Mouse (Mus musculus) kidney, adult 2 months (tissue): ENCODE results near the gene Gdap2.

Experiments used
- CTCF ChIP-seq: fragments of 200-500 bp; conservative IDR thresholded peaks from 2 replicates; pipeline ENCODE4 v1.5.1; 2011; ENCODE audit warnings: low read depth, mild to moderate bottlenecking, control low read depth, low read length, moderate library complexity, mixed read lengths; ENCODE audit not compliant: insufficient read depth, insufficient read length
- POLR2A ChIP-seq: fragments of 200-500 bp; IDR thresholded peaks from one replicate; pipeline ENCODE4 v1.6.1; 2011; ENCODE audit warnings: low read depth, low read length, control low read depth

DNA sequence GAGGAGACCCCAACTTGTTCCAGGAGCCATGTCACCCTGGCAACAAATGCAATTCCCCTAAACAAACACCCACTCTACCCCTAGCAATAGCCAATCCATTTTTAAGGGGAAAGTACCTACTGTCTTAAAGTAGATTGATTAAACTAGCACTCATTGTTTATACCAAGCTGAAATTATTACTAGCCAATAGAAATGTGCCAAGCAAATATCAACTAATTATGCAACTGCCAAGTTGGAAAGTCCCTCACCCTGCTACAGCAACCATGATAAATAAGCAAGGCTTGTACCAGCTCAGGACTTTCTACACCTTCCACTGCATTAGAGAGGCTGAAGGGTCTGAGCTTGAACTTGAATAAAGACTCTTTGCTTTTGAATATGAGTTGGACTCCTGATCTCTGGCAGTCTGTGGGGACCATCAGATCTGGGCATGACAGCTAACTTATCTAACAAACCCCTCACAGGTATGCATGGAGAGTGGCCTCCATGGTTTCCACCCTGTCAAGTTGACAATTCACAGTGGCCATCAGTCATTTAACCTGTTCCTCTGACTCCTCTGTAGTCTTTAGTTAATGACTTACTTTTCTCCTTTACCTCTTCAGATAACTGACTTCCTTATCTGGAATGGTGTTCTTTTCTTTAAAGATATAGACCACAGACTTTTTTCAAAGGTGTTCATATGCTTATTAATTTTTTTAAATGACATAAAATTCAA lies 74.7 kb downstream of the Gdap2 start:
- TF ChIP-seq CTCF: no peak
- no peak for TF ChIP-seq POLR2A
